Mouse (Mus musculus): ENCODE measurements around the gene Zfp827. TPM values are rescaled to one million over a fixed set of nuclear protein-coding genes. Genes with fewer than 3 reads are reported as not detected.
A peak's percentile ranks its signal among the peaks of the same experiment; 100 is the strongest.

Zfp827 gene
- total RNA-seq, 2 experiments from 2014 or later: 3.8 to 4.5 TPM

DNA sequence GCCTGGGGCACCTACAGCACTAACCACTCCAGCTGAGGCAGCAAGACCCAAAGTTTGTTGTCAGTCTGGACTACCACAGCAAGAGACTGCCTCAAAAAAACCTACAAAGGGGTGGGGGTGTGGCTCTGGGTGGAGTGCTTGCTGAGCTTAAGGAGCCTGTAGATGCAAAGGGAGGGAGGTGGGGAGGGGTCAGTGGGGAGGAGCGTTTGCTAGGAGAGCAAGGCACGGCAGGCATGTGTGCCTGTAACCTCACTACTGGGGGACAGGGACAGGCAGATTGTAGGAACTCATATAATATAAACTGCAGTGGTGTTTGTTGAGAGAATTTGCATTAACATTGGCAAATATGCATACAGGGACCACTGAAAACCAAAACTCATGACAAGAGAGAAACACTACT lies 130.1 kb downstream of the Zfp827 start:
- DNase-seq: no peak

- no peak for DNase-seq
Observed at GRCm38 (mm10) chr8:79159397-79159796, 131.2 kb downstream of the Zfp827 start.

DNA sequence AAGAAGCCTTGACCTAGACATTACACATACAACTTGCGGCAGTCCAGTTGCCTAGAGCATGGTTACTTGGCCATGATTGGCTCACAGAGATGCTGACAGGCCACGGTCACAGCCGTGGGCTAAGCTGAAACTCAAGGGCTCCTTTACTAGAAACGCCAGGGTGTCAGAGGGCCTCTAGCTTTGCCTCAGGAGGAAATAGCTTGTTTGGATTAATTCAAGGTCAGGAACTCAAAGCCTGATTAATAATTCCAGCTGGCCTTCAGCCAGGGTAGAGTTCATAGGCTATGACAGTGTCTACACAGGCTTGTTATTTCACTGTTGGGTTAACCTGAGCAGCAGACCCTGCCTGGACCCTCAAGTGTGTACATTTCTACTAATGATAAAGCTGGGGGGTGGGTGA lies 132.1 kb downstream of the Zfp827 start:
- no peak for DNase-seq

GRCm38 (mm10) chr8:79161172-79161778 lies 133.0 kb downstream of the Zfp827 start:
- no peak for DNase-seq

DNA sequence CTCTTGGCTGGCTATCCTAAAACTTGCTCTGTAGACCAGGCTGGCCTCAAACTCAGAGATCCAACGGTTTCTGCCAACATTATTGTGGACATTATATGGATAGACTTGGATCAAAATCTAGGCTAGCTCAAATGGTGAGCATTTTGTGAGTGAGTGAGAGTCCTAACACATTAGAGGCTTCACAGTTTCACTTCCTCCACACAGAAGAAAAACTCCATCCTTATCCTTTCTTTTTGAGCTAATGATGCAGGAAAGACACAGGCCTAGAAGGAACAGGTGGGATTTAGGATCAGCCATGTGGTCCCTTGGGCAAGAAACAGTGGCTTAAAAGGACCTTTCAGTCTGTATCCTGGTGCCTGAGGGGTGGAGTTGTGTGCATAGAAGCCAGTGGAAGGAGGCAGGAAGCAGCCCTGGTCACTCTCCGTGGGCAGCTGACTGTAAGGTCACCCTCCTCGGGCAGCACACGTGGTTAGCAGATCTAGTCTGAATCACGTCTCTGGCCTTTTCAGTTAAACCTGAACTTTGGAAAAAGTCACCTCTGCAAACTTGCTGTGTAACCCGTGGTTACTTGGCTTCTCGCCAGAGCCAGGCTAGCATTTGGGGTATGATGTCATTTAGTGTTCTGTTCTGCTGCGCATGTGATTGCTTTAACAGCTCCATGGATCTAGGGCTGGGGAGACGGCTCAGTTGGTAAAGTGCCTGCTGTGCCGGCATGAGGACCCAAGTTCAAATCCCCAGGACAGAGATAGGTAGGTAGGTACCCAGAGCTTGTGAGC lies 134.5 kb downstream of the Zfp827 start:
- DNase-seq: peak; percentile 33

DNA sequence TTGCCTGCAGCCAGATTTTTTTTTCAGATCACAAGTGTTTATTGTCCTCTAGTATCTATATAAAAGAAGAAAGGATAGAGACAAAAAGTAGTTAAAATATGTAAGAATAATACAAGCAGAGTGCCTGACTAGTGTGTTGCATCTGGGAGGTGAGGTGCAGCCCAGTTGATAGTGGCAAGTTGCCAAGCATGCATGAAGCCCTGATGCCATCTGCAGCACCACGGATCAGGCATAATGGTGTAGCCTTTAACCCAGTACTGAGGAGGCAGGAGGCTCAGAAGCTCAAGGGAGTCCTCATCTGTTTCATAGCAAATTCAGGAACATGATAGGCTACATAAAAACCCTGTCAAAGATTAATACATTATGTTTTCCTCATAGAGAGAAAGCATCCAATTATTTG lies 136.1 kb downstream of the Zfp827 start:
- no peak for DNase-seq

- DNase-seq: no peak
Observed at GRCm38 (mm10) chr8:79165276-79165675, 137.0 kb downstream of the Zfp827 start.

- no peak for DNase-seq
Observed at GRCm38 (mm10) chr8:79173606-79174005, 145.4 kb downstream of the Zfp827 start.

- no peak for DNase-seq
Observed at GRCm38 (mm10) chr8:79175991-79176390, 147.8 kb downstream of the Zfp827 start.

GRCm38 (mm10) chr8:79179678-79180077 lies 151.4 kb downstream of the Zfp827 start:
- no peak for DNase-seq

GRCm38 (mm10) chr8:79185488-79185887 lies 157.3 kb downstream of the Zfp827 start:
- no peak for DNase-seq

DNA sequence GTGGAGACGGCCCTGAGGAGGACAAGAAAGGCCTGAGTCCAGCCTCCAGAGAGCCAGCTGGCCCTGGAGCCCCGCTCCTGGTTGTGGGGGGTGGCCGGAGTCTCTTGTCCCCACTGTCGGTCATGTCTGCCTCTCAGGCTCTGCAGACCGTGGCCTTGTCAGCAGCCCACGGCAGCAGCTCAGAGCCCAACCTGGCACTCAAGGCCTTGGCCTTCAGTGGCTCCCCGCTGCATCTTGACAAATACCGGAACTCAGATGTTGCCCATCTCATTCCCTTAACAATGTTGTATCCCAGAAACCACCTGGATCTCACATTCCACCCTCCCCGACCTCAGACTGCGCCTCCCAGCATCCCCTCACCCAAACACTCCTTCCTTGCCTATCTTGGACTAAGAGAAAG lies 161.8 kb downstream of the Zfp827 start:
- DNase-seq: no peak

GRCm38 (mm10) chr8:79196481-79196880 lies 168.2 kb downstream of the Zfp827 start:
- no peak for DNase-seq

GRCm38 (mm10) chr8:79198675-79199074 lies 170.4 kb downstream of the Zfp827 start:
- DNase-seq: no peak

- DNase-seq: no peak
Observed at GRCm38 (mm10) chr8:79201446-79202147, 173.4 kb downstream of the Zfp827 start.

DNA sequence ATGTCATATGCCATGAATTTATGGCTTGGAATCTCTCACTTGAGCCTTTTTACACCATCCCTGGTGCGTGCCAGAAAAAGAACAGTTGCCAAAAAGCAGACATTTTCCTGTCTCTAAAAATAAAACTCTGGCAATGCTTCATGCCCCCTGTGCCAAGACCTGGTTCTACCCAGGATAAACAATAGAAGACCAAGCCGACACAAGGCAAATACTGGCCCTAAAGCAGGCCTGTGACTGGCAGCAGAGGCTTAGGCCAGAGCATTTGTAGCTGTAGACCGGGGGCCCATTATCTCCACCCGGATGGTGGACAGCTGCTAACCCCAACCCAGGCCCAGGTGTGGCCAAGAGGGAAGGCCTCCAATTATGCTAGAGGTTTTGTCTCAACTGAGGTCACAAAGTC lies 178.7 kb downstream of the Zfp827 start:
- DNase-seq: no peak

- DNase-seq: no peak
Observed at GRCm38 (mm10) chr8:79208181-79208580, 179.9 kb downstream of the Zfp827 start.

DNA sequence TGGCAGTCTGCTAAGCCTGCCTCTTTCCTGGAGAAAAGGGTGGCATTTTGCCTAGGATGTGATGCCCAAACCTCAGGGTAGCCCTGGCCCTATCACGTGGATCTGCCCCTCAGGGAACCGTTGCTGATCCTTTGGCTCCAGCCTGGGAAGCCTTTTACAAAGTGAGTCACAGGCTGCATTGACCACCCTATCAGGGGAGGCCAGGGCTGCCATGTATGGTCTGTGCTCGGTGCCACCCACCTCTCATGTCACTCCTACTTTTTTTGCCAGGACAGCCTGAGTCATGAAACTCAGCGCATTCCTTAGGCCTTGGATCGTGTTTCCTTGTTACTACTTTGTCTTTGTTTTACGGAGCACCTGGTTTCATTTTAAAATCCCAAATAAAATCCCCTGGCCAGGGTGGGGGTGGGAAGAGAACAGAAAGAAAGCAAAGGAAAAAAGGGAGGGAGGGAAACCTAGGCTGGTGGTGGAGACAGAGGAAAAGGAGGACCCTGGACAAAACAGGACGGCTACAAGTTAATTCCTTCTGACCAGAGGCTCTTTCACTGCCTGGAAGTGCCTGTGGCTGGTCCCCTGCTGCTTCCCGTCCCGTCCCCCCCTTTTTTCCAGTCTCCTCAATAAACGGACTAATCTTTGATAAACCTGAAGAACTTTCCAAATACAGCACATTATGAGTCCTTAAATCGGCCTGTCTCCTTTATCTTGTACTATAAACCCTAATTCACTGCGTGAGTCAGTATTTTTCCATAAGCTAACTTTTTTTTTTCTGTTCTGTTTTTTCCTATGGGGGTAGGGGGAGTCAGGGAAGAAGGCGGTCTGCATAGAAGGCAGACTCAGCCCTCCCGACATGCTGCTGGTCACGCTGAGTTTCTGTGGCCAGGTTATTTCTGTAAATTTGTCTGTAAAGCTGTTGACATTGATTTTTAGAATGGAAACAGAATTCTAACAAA lies 180.7 kb downstream of the Zfp827 start:
- DNase-seq: peak; percentile 26

DNA sequence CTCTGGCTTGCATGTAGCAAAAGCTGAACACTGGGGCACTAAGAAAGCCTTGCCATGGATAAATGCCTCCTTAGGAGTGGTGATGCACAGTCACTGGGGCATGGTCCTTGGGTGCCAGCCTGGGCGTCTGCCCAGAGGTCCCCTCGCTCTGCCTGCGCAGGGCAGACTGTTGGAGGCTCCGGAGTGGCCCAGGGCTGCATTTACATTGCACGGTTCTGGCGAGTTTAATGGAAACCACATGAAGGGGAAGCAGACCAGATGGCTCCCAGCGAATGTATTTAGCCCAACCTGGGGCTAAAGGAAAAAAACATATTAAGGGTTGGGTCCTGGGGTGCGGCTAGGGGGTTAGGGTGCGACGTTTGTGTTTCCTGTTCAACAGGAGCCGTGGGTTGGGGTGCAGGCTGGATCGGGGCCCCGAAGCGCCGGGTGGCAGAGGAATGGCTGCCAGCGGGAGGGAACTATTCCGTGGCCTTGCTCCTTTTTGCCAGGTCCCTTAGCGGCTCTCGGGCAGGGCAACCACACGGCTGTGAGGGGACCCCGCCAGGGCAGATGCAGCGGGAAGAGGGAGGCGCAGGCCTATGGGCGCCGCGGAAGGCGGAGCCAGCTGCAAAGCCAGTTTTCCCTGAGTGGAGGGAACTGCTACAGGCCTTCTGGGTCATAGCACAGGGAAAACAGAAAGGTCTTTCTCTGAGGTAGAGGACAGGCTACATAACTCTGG lies 181.6 kb downstream of the Zfp827 start:
- peak; percentile 51 for DNase-seq

DNA sequence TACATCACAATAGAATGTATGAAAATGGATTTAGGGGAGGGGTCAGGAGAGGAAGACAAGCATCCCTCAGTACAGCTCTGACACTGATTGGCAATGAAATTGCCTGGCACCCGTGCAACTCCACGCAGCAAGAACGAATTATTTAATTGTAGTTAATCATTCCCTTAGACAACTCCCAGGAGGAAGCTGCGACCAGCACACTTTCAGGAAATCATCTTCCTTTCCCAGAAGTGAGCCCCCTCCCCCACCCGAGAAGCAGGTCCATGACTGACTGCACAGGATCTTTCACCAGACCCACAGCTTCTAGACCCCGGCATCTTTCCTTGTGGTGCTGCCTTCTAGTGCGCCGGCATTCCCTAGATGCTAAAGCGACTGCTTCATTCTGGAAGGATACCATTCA lies 183.4 kb downstream of the Zfp827 start:
- DNase-seq: no peak

DNA sequence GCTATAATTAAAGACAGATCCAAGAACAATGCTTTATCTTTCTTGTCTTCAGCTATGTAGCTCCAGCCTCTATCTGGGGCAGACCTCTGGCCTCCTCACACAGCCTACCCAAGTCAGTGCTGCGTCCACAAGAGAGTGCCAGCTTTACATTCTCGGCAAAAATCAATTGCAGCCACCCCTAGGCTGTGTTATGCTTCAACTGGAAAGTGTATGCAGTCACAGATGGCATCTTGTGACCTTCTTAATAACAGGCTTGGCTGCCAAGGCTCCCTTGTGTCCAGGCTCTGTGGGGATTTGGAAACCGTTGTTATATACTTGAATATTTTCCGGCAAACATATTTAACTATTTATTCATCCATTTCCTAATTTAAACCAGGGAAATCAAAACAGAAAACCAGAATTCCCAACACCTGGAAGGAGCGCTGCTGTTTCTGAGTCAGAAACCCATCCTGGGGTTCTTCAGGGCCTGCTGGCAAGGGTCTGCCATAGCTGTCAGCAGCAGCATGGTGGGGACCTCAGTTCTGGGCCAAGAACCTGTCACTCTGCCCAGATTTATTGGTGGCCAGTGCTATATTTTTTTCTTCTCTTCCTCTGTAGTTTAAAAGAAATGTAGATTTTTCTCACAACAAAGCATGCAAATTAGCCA lies 194.0 kb downstream of the Zfp827 start:
- DNase-seq: no peak
